Mouse (Mus musculus) olfactory bulb, adult 2 months (tissue): ENCODE data around the gene Thnsl2. TPM values are rescaled to one million over a fixed set of nuclear protein-coding genes. Genes with fewer than 3 reads are reported as not detected.

Source experiments
- H3K27ac ChIP-seq: fragments of 200-500 bp; 2 replicates; pipeline ENCODE4 v1.5.1; 2012; ENCODE audit warnings: low read depth, low read length; ENCODE audit not compliant: insufficient read depth
- H3K4me1 ChIP-seq: fragments of 200-500 bp; 2 replicates; pipeline ENCODE4 v1.6.1; 2012; ENCODE audit warnings: low read length; ENCODE audit not compliant: control insufficient read depth, insufficient read depth
- H3K4me3 ChIP-seq: fragments of 200-500 bp; 2 replicates; pipeline ENCODE4 v1.5.1; 2012; ENCODE audit warnings: mild to moderate bottlenecking, low read depth, low read length, moderate library complexity; ENCODE audit not compliant: insufficient read depth
- CTCF ChIP-seq: fragments of 200-500 bp; IDR thresholded peaks from 2 replicates; pipeline ENCODE4 v1.5.1; 2012; ENCODE audit warnings: low read depth, mild to moderate bottlenecking, low read length, moderate library complexity; ENCODE audit not compliant: insufficient read depth
- POLR2A ChIP-seq: fragments of 200-500 bp; IDR thresholded peaks from 2 replicates; pipeline ENCODE4 v1.6.1; 2012; ENCODE audit warnings: mild to moderate bottlenecking, low read depth, low read length, moderate library complexity; ENCODE audit not compliant: insufficient read depth
- WGBS: fragments of 180-500 bp; shearing (Covaris S2); methylation state at CpG from one replicate; pipeline ENCODE4 v1.1.7; 2018; 5-methylcytosine and 5-hydroxymethylcytosine counted together
- polyA plus RNA-seq: library from polyadenylated mRNA; stranded (reverse); fragments of >200 nt; gene quantifications from 2 replicates; pipeline ENCODE4 v1.2.4, GENCODE M21; 2012; ENCODE audit warnings: low replicate concordance; ENCODE audit not compliant: missing spikeins, insufficient read depth, insufficient read length

Gene Thnsl2
- polyA plus RNA-seq, 1 experiment = not detected

DNA sequence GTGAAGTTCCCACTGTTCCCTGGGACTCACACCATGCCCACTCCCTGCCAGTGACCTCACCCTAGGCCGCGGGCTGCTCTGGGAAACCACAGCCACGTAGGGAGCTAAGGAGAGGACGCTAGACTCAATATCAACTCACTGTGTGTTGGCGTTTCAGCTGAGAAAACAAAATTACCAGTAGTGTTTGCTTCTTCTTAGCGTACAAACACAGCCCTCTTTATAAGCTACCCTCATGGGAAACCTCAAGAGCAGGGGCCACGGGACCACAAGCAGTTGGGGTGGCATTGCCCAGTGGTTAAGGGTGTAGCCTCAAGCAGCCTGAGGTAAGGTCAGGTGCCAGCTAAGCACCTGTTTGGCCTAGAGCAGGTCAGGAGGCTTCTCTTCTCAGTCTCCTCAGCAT, 60.8 kb downstream of the Thnsl2 start:
- 83% methylated on average over 7 of the region's 7 CpGs for WGBS
- Histone ChIP-seq H3K27ac (no peak overlapping the region), H3K4me1 (no peaks in the 10 kb centered on the region), H3K4me3 (no peak overlapping the region)
- TF ChIP-seq POLR2A (no peak), CTCF (no peak)

DNA sequence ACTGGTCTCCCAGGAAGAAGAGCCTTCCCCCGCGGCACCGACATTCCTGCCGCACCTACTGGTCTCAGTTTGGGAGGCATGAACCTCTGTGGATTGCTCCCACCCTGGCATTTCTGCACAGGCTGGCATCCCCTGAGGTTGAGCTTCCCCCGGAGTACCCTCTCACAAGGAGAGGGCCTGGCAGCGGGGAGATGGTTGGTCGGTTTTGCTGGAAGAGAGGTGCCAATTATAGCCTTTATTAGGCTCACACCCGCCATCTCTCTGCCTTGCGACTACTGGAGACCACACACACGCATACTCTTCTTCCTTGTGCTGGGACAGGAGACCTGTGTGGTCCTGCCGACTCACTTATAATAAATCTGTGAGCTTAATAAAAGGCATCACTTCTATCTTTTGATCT, 62.2 kb downstream of the Thnsl2 start:
- WGBS = 60% methylated on average over 11 of the region's 11 CpGs
- no peak overlapping the region for H3K27ac ChIP-seq
- H3K4me1 ChIP-seq = no peaks in the 10 kb centered on the region
- TF ChIP-seq POLR2A (no peak), CTCF (no peak)
- H3K4me3 ChIP-seq = no peak overlapping the region

DNA sequence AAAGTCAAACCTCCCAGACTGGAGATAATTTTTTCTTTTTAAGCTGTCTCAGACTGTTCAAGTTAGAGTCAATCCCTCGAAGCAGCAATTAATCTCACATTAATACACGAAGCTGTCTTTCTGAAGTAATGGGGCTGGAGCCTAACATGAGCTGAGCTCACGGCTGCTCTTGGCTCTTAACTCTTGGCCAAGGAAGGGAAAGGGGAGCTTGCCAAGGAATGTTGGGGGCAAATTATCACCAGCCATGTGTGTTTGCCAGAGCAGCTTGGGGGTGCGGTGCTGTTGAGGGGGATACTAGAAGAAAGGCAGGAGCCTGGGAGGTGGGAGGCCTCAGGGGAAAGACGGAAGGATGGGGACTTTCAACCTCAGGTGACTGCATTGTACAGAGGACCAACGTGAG, 63.0 kb downstream of the Thnsl2 start:
- H3K4me3 ChIP-seq = no peak overlapping the region
- no peak overlapping the region for H3K27ac ChIP-seq
- 37% methylated on average over 6 of the region's 6 CpGs for WGBS
- no peak for TF ChIP-seq POLR2A
- no peak for TF ChIP-seq CTCF
- no peaks in the 10 kb centered on the region for H3K4me1 ChIP-seq

Other genes starting within 250 kb of the Thnsl2 start
- gene Tex37, start 225.5 kb downstream of the Thnsl2 start, polyA plus RNA-seq = not detected in 2 replicates
- not detected in 2 replicates for gene Foxi3, start 187.9 kb downstream of the Thnsl2 start, polyA plus RNA-seq
- gene Fabp1, start 55.4 kb upstream of the Thnsl2 start, polyA plus RNA-seq = not detected in 2 replicates
- gene Krcc1, start 127.2 kb upstream of the Thnsl2 start, polyA plus RNA-seq = not detected in 2 replicates
- gene Smyd1, start 177.8 kb upstream of the Thnsl2 start, polyA plus RNA-seq = not detected in 2 replicates
- 314 TPM in 1 of 2 replicates, not detected in the other for gene Cd8b1, start 178.3 kb upstream of the Thnsl2 start, polyA plus RNA-seq
- gene Cd8a, start 229.0 kb upstream of the Thnsl2 start, polyA plus RNA-seq = 245 and 342 TPM in 2 replicates